Mouse (Mus musculus): ENCODE results near the gene Chrnb4.

- no peak for TF ChIP-seq TCF12 (IDR thresholded peaks at IDR 0.05; ENCODE audit: low read depth, low read length)
- no peak for TF ChIP-seq NRF1 (IDR thresholded peaks at IDR 0.05; ENCODE audit: low read depth, low read length)
- no peak for TF ChIP-seq SIN3A (IDR thresholded peaks at IDR 0.05; ENCODE audit: low read length)
- no peak for TF ChIP-seq CHD1 (IDR thresholded peaks at IDR 0.05; ENCODE audit: low read depth, low read length)
- TF ChIP-seq POLR2A (IDR thresholded peaks at IDR 0.05; ENCODE audit: low read depth, low read length): no peak
- no peak for TF ChIP-seq E2F4 (IDR thresholded peaks at IDR 0.05; ENCODE audit: insufficient replicate concordance, low read depth, low read length)
Observed at GRCm38 (mm10) chr9:55046764-55047163, 1.8 kb downstream of the Chrnb4 start.

Data from CH12.LX (cell line).